Mouse (Mus musculus): ENCODE measurements around the gene Ubac1. TPM values are rescaled to one million over a fixed set of nuclear protein-coding genes. Genes with fewer than 3 reads are reported as not detected.

Gene Ubac1
- total and polyA plus RNA-seq, 3 experiments: 79.1 to 88.5 TPM; not detected in 1

DNA sequence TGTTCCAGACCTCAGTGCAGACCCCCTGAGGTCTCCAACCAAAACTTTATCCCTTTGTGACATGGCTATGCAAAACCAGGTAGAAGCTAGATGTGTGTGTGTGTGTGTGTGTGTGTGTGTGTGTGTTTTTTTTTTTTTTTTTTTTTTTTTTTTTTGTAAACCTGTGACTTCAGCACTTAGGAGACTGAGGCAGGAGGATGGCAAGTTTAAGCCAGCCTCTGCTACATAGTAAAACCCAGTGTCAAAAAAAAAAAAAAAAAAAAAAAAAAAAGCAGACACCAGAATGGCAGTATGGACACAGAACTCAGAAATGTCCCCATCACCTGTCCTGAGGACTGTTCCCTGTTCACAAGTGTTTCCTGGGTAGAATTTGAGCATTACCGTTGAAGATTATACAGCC, 31.9 kb downstream of the Ubac1 start:
- H3K4me3 ChIP-seq (ENCODE audit: control insufficient read depth in 1 of 2, insufficient read depth in 1 of 2, low read depth in 2 of 2, low read length in 2 of 2): no peak overlapping the region
- DNase-seq (ENCODE audit: low read depth, low spot score): no peak
- TF ChIP-seq GATA1 (IDR thresholded peaks at IDR 0.05; ENCODE audit: low read depth, low read length) (no peak), ZNF384 (IDR thresholded peaks at IDR 0.05; ENCODE audit: low read depth, low read length) (peak; percentile 48; the same call in 1 of the 2 replicates)
- no peaks in the 10 kb centered on the region for H3K9me3 ChIP-seq (replicated peaks; ENCODE audit: insufficient read depth, low read length)
- H3K27me3 ChIP-seq (ENCODE audit: control insufficient read depth in 1 of 2, insufficient read depth in 2 of 2, low read length in 2 of 2): no peaks in the 10 kb centered on the region
- H3K27ac ChIP-seq (ENCODE audit: control insufficient read depth, low read depth, low read length): no peak overlapping the region
- no peaks in the 10 kb centered on the region for H3K79me2 ChIP-seq (ENCODE audit: control insufficient read depth, insufficient read depth, low read length, poor library complexity)
- peaks cover 0 to 11% of the 10 kb centered on the region in 2 experiments; a peak in 2 of 4 replicates for H3K36me3 ChIP-seq (ENCODE audit: control insufficient read depth in 1 of 2, insufficient read depth in 2 of 2, low read length in 2 of 2)
- no peak overlapping the region for H3K9ac ChIP-seq (ENCODE audit: control insufficient read depth, low read depth, low read length, poor library complexity, severe bottlenecking)
- peaks cover 3 to 13% of the 10 kb centered on the region in 2 experiments; a peak in 2 of 4 replicates for H3K4me1 ChIP-seq (ENCODE audit: control insufficient read depth in 1 of 2, insufficient read depth in 2 of 2, low read length in 2 of 2)

DNA sequence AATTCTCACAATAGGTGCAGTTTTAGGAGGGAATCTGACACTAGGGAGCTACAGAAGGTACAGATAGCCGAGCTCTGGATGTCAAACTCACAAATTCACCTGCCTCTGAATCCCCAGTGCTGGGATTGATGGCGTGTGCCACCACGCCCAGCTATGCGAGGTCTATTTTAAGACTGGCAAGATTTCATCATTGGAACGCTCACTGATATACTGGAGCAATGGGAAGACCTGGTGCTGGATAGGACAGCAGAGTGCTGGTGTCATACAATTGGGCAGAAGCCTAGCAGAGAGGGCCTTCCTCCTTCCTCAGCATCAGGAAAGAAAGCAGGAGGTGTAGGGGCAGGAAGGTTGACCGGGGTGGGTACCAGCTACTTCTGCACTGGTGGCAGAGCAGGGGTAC, 33.7 kb downstream of the Ubac1 start:
- H3K27me3 ChIP-seq (ENCODE audit: control insufficient read depth in 1 of 2, insufficient read depth in 2 of 2, low read length in 2 of 2): no peaks in the 10 kb centered on the region
- peaks cover 1% of the 10 kb centered on the region; the same call in 1 of the 2 replicates for H3K79me2 ChIP-seq (ENCODE audit: control insufficient read depth, insufficient read depth, low read length, poor library complexity)
- H3K4me1 ChIP-seq (ENCODE audit: control insufficient read depth in 1 of 2, insufficient read depth in 2 of 2, low read length in 2 of 2): peaks cover 3 to 10% of the 10 kb centered on the region in 2 experiments; a peak in 3 of 4 replicates
- peaks cover 0 to 9% of the 10 kb centered on the region in 2 experiments; a peak in 2 of 4 replicates for H3K36me3 ChIP-seq (ENCODE audit: control insufficient read depth in 1 of 2, insufficient read depth in 2 of 2, low read length in 2 of 2)
- H3K9me3 ChIP-seq (replicated peaks; ENCODE audit: insufficient read depth, low read length): no peaks in the 10 kb centered on the region
- H3K27ac ChIP-seq (ENCODE audit: control insufficient read depth, low read depth, low read length): no peak overlapping the region
- TF ChIP-seq RCOR1 (IDR thresholded peaks at IDR 0.05; ENCODE audit: low read depth, low read length): no peak
- no peak for TF ChIP-seq MAFK (IDR thresholded peaks at IDR 0.05; ENCODE audit: borderline replicate concordance, low read depth, low read length)
- no peak for TF ChIP-seq CHD1 (IDR thresholded peaks at IDR 0.05; ENCODE audit: low read depth, low read length)
- TF ChIP-seq ZMIZ1 (IDR thresholded peaks at IDR 0.05; ENCODE audit: low read depth, low read length): no peak
- no peak for TF ChIP-seq CHD2 (IDR thresholded peaks at IDR 0.05; ENCODE audit: low read length)
- TF ChIP-seq MAX (IDR thresholded peaks at IDR 0.05; ENCODE audit: low read length): no peak
- no peak for TF ChIP-seq KAT2A (conservative IDR thresholded peaks at IDR 0.05; ENCODE audit: low read depth, low read length)
- TF ChIP-seq USF2 (IDR thresholded peaks at IDR 0.05; ENCODE audit: borderline replicate concordance in 1 of 2, insufficient read depth in 1 of 2, low read depth in 1 of 2, low read length in 2 of 2): no peak
- no peak for TF ChIP-seq CTCF (IDR thresholded peaks at IDR 0.05 in 2 of 3, conservative IDR thresholded peaks at IDR 0.05 in 1 of 3; ENCODE audit: control insufficient read depth in 1 of 3, insufficient read depth in 1 of 3, low read depth in 2 of 3, low read length in 3 of 3, poor library complexity in 1 of 3, severe bottlenecking in 1 of 3)
- no peak for TF ChIP-seq NELFE (IDR thresholded peaks at IDR 0.05; ENCODE audit: low read depth, low read length)
- TF ChIP-seq GABPA (IDR thresholded peaks at IDR 0.05; ENCODE audit: low read depth, low read length): no peak
- TF ChIP-seq MXI1 (IDR thresholded peaks at IDR 0.05; ENCODE audit: low read depth, low read length): no peak
- H3K4me3 ChIP-seq (ENCODE audit: control insufficient read depth in 1 of 2, insufficient read depth in 1 of 2, low read depth in 2 of 2, low read length in 2 of 2): no peak overlapping the region
- H3K9ac ChIP-seq (ENCODE audit: control insufficient read depth, low read depth, low read length, poor library complexity, severe bottlenecking): no peak overlapping the region
- DNase-seq (ENCODE audit: low read depth, low spot score): no peak

- TF ChIP-seq RAD21 (IDR thresholded peaks at IDR 0.05; ENCODE audit: low read depth, low read length): no peak
- TF ChIP-seq ETS1 (IDR thresholded peaks at IDR 0.05; ENCODE audit: low read depth, low read length): no peak
- no peak for TF ChIP-seq HCFC1 (IDR thresholded peaks at IDR 0.05; ENCODE audit: low read depth, low read length)
- TF ChIP-seq MYC (IDR thresholded peaks at IDR 0.05; ENCODE audit: low read depth, low read length): no peak
- no peak for TF ChIP-seq ZNF384 (IDR thresholded peaks at IDR 0.05; ENCODE audit: low read depth, low read length)
- TF ChIP-seq BHLHE40 (IDR thresholded peaks at IDR 0.05; ENCODE audit: borderline replicate concordance, low read depth, low read length): no peak
- TF ChIP-seq KAT2A (conservative IDR thresholded peaks at IDR 0.05; ENCODE audit: low read depth, low read length): no peak
- TF ChIP-seq MAFK (IDR thresholded peaks at IDR 0.05; ENCODE audit: borderline replicate concordance, low read depth, low read length): no peak
- no peak for TF ChIP-seq MXI1 (IDR thresholded peaks at IDR 0.05; ENCODE audit: low read depth, low read length)
- no peak for TF ChIP-seq CHD1 (IDR thresholded peaks at IDR 0.05; ENCODE audit: low read depth, low read length)
- TF ChIP-seq CHD2 (IDR thresholded peaks at IDR 0.05; ENCODE audit: low read length): no peak
- TF ChIP-seq NELFE (IDR thresholded peaks at IDR 0.05; ENCODE audit: low read depth, low read length): no peak
- TF ChIP-seq TCF12 (IDR thresholded peaks at IDR 0.05; ENCODE audit: low read depth, low read length): no peak
- no peak for TF ChIP-seq POLR2AphosphoS2 (IDR thresholded peaks at IDR 0.05; ENCODE audit: low read length)
- no peak for TF ChIP-seq EP300 (IDR thresholded peaks at IDR 0.05; ENCODE audit: low read depth in 1 of 2, low read length in 2 of 2)
- no peak for TF ChIP-seq MAX (IDR thresholded peaks at IDR 0.05; ENCODE audit: low read length)
- no peak for TF ChIP-seq SIN3A (IDR thresholded peaks at IDR 0.05; ENCODE audit: low read length)
- no peak for TF ChIP-seq UBTF (IDR thresholded peaks at IDR 0.05; ENCODE audit: borderline replicate concordance, insufficient read depth, low read depth, low read length)
- TF ChIP-seq TBP (IDR thresholded peaks at IDR 0.05; ENCODE audit: low read depth, low read length): no peak
- Histone ChIP-seq H3K4me1 (ENCODE audit: control insufficient read depth in 1 of 2, insufficient read depth in 2 of 2, low read length in 2 of 2) (no peaks in the 10 kb centered on the region; a peak in 1 of 4 replicates), H3K27ac (ENCODE audit: control insufficient read depth, low read depth, low read length) (no peak overlapping the region), H3K4me3 (ENCODE audit: control insufficient read depth in 1 of 2, insufficient read depth in 1 of 2, low read depth in 2 of 2, low read length in 2 of 2) (no peak overlapping the region), H3K9ac (ENCODE audit: control insufficient read depth, low read depth, low read length, poor library complexity, severe bottlenecking) (no peak overlapping the region), H3K36me3 (ENCODE audit: control insufficient read depth in 1 of 2, insufficient read depth in 2 of 2, low read length in 2 of 2) (peaks cover 0 to 2% of the 10 kb centered on the region in 2 experiments; a peak in 2 of 4 replicates), H3K27me3 (ENCODE audit: control insufficient read depth in 1 of 2, insufficient read depth in 2 of 2, low read length in 2 of 2) (no peaks in the 10 kb centered on the region), H3K9me3 (replicated peaks; ENCODE audit: insufficient read depth, low read length) (no peaks in the 10 kb centered on the region), H3K79me2 (ENCODE audit: control insufficient read depth, insufficient read depth, low read length, poor library complexity) (peaks cover 12% of the 10 kb centered on the region)
- no peak for DNase-seq (ENCODE audit: low read depth, low spot score)
These were observed 34.9 kb downstream of the Ubac1 start for GRCm38 (mm10) chr2:25986601-25987000.

Measured in MEL (cell line).